Mouse (Mus musculus): Measurements from ENCODE around the gene Bcl7a. TPM values are rescaled to one million over a fixed set of nuclear protein-coding genes. Genes with fewer than 3 reads are reported as not detected.

The Bcl7a gene
- polyA plus RNA-seq (2014; fragmentation: Illumina TruSeq; extraction: RNeasy Lipid Tissue Mini Kit (QIAGEN cat#74804); ENCODE audit: low read depth, low replicate concordance), result 19.9 TPM

GRCm38 (mm10) chr5:123343707-123344627 is at the start of gene Bcl7a:
Gene Bcl7a (plus strand): TSS chr5:123343834.

GRCm38 (mm10) chr5:123394303-123394956 is 50.8 kb downstream of the Bcl7a start, which contains the start of gene Mlxip:
Gene Mlxip (plus strand): TSS chr5:123394798.

Other genes starting within 250 kb of the Bcl7a start
- gene Rhof, start 211.1 kb upstream of the Bcl7a start, polyA plus RNA-seq (2014; fragmentation: Illumina TruSeq; extraction: RNeasy Lipid Tissue Mini Kit (QIAGEN cat#74804); ENCODE audit: low read depth, low replicate concordance), result 1.2 TPM
- 13.3 TPM for gene Setd1b, start 201.6 kb upstream of the Bcl7a start, polyA plus RNA-seq (2014; fragmentation: Illumina TruSeq; extraction: RNeasy Lipid Tissue Mini Kit (QIAGEN cat#74804); ENCODE audit: low read depth, low replicate concordance)
- gene Psmd9, start 174.4 kb upstream of the Bcl7a start, polyA plus RNA-seq (2014; fragmentation: Illumina TruSeq; extraction: RNeasy Lipid Tissue Mini Kit (QIAGEN cat#74804); ENCODE audit: low read depth, low replicate concordance), result 23.2 TPM
- 0.73 TPM for gene Hpd, start 161.1 kb upstream of the Bcl7a start, polyA plus RNA-seq (2014; fragmentation: Illumina TruSeq; extraction: RNeasy Lipid Tissue Mini Kit (QIAGEN cat#74804); ENCODE audit: low read depth, low replicate concordance)
- 5.4 TPM for gene Wdr66, start 91.7 kb upstream of the Bcl7a start, polyA plus RNA-seq (2014; fragmentation: Illumina TruSeq; extraction: RNeasy Lipid Tissue Mini Kit (QIAGEN cat#74804); ENCODE audit: low read depth, low replicate concordance)
- 24.1 TPM for gene Mlxip, start 51.0 kb downstream of the Bcl7a start, polyA plus RNA-seq (2014; fragmentation: Illumina TruSeq; extraction: RNeasy Lipid Tissue Mini Kit (QIAGEN cat#74804); ENCODE audit: low read depth, low replicate concordance)
- gene Lrrc43, start 145.5 kb downstream of the Bcl7a start, polyA plus RNA-seq (2014; fragmentation: Illumina TruSeq; extraction: RNeasy Lipid Tissue Mini Kit (QIAGEN cat#74804); ENCODE audit: low read depth, low replicate concordance), result 2.3 TPM
- 1.5 TPM for gene Il31, start 145.7 kb downstream of the Bcl7a start, polyA plus RNA-seq (2014; fragmentation: Illumina TruSeq; extraction: RNeasy Lipid Tissue Mini Kit (QIAGEN cat#74804); ENCODE audit: low read depth, low replicate concordance)
- gene B3gnt4, start 166.6 kb downstream of the Bcl7a start, polyA plus RNA-seq (2014; fragmentation: Illumina TruSeq; extraction: RNeasy Lipid Tissue Mini Kit (QIAGEN cat#74804); ENCODE audit: low read depth, low replicate concordance), result 0.57 TPM
- 55.7 TPM for gene Diablo, start 180.3 kb downstream of the Bcl7a start, polyA plus RNA-seq (2014; fragmentation: Illumina TruSeq; extraction: RNeasy Lipid Tissue Mini Kit (QIAGEN cat#74804); ENCODE audit: low read depth, low replicate concordance)
- gene Gm49027, start 181.7 kb downstream of the Bcl7a start, polyA plus RNA-seq (2014; fragmentation: Illumina TruSeq; extraction: RNeasy Lipid Tissue Mini Kit (QIAGEN cat#74804); ENCODE audit: low read depth, low replicate concordance), result not detected
- gene Vps33a, start 229.2 kb downstream of the Bcl7a start, polyA plus RNA-seq (2014; fragmentation: Illumina TruSeq; extraction: RNeasy Lipid Tissue Mini Kit (QIAGEN cat#74804); ENCODE audit: low read depth, low replicate concordance), result 25.4 TPM